Mouse (Mus musculus) spleen, postnatal 36 days (tissue): ENCODE results near the gene Insc.
"Not testable (repeated sequence)": the region's sequence is repeated elsewhere in the genome, so short reads cannot be mapped to it uniquely, and the experiment has no call there.

ENCODE experiments used
- DNase-seq, 2 experiments: peaks; one replicate each; pipeline ENCODE4 v3.0.0; 2022; ENCODE audit warnings: low spot score in 2 of 2, mixed read lengths in 1 of 2

The Insc gene

GRCm38 (mm10) chr7:114743022-114743780 is at the start of gene Insc:
Insc (plus strand) TSS chr7:114743694.
- no peak for DNase-seq

DNA sequence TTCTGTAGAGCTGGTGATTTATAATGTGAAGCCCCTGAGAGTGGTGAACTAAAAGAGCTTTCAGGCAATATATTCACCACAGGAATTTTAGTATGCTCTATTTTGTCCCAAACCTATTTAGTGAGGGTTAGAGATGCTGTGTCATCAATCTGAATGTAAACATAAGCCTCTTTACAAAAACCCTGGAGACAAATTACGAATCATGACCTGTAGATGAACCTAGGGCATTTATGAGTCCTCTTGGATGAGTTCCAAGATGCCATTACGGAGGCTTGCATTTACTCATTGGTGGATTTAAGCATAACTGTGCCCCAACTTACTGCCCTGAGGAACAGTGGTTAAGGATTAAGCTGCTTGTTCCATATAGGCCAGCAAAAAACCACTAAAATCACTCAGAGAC is 42.6 kb upstream of the Insc start:
- no peak for DNase-seq

- no peak for DNase-seq
Measured at GRCm38 (mm10) chr7:114706716-114707115, 36.8 kb upstream of the Insc start.

DNA sequence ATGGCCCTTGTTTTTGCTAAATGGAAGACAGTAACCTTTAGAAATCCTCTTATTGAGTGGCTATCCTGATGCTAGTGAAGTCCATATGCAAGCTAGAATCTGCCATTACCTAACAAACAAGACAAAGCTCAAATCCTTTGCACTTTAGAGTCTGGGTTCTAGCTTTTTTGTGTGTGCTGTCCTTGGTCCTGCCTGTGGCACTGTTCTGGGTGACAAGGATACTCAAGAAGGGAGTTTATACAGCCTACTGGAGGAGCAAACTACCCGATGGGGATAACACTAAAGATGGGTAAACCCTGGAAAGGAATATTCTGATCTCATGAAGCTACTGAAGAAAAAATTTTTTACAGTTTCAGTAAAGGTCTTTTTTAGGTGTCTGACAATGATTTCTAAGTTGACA is 36.1 kb upstream of the Insc start:
- no peak for DNase-seq

- DNase-seq, result no peak
Measured at GRCm38 (mm10) chr7:114710419-114710818, 33.1 kb upstream of the Insc start.

DNA sequence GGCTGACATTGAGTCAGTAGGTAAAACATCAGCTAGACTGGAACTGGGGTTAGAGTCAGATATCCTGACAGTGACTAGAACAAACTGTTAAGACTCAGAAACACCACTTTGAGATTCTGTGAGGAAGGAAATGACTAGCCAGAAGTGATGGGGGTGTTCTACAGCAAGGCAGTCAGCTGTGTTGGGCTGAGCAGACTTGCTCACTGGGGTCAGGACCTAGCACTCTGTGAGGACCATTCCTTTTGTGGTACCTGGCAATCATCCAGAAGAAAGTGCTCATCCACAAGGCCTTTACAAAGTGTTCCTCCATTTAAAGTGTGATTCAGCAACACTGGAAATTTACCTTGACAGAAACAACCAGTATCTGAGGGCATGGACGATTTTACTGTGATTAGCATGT is 31.0 kb upstream of the Insc start:
- no peak for DNase-seq

DNA sequence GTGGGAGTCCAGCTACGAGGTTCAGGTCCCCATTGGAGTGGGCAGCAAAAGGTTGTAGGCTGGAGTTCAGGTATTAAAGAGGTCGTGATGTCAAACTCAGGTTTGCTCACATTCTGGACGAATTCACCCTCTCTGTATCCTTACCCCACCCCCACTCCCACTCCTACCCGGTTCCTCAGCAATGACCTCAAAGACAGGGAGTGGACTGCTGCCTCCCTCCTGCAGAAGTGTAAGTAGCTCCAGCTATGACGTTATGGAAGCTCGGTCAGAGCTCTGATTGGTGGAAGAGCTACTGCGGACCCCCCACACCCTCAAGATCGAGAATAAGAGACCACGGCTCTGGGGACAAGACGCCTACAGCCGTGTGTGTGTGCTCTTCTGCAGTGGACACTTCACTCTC is 25.2 kb upstream of the Insc start, which contains the start of gene Calcb:
TSS of gene Calcb (plus strand) at position 344 of the 400 bp plus-strand sequence.
- DNase-seq, result no peak

GRCm38 (mm10) chr7:114719381-114720131 is 23.9 kb upstream of the Insc start:
- no peak for DNase-seq

DNA sequence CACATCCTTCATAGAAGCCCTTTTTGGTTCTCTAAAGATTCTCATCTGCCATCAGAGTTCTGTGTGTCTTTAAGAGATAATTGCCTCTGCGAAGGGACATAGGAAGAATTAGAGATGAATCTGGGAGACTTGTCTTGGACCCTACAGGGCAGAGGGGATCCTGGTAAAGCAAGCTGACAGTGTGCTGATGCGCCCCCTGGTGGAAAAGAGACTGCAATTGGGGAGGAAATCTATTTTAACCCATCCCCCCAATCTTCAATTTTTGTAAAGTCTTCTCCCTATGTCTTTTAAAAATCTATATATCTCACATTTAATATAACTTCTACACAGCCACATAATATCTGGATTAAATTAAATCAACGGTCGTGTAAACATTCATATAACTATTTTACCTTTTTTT is 13.8 kb upstream of the Insc start:
- not testable (repeated sequence) for DNase-seq

DNA sequence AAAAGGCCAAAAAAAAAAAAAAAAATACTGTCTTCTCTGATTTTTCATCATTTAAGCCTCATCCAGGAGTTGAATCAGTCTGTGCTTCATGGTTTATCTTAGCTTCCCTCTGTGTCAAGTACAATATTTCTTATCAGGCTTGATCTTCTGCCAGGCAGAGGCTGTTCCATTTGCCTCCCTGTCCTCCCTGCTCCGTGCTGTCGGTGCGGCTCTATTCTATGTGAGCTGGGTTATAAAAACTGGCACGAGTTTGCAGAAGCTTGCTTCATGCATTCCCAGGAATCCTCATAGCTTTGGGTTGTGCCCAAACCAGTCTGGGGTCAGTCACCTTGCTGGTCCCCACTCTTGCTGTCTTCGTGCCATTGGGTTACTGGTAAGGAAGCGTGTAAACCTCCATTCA is 12.3 kb upstream of the Insc start:
- DNase-seq, result no peak

GRCm38 (mm10) chr7:114731700-114732099 is 11.8 kb upstream of the Insc start:
- DNase-seq, result not testable (repeated sequence)

DNA sequence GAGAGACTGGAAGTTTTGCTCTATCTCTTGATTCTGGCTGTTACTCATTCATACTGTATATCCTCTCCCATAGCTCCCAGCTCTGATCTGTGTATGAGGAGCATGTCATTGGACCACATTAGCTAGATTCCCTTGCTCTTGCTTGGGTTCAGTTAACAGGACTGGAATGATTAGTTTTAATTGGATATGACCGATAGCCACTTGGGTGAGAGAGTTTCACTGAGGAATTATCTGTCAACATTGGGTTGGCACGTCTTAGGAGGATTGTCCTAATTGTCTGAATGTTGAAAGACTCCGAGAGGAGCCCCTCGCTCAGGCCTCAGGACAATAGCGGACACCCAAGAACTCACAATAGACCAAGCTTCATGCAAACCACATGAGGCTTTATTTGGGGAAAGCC is 7.2 kb upstream of the Insc start:
- no peak for DNase-seq

DNA sequence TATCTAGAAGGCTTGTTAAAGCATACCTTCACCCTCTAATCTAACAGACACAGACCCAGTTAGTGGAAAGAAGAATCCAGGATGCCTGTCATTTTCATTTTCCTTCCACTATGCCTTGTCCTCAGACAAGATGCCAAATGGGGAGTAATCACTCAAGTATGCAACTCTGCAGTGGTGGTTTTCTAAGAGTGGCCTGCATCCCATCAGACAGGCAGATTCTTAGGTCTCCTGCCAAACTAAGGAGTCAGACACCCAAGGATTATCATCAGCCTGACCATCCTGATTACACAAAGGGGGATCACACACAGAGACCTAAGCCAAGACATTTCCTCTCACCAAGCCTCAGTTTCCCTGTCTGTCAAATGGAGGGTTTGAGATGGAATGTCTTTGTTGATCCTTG is 5.3 kb upstream of the Insc start:
- no peak for DNase-seq

DNA sequence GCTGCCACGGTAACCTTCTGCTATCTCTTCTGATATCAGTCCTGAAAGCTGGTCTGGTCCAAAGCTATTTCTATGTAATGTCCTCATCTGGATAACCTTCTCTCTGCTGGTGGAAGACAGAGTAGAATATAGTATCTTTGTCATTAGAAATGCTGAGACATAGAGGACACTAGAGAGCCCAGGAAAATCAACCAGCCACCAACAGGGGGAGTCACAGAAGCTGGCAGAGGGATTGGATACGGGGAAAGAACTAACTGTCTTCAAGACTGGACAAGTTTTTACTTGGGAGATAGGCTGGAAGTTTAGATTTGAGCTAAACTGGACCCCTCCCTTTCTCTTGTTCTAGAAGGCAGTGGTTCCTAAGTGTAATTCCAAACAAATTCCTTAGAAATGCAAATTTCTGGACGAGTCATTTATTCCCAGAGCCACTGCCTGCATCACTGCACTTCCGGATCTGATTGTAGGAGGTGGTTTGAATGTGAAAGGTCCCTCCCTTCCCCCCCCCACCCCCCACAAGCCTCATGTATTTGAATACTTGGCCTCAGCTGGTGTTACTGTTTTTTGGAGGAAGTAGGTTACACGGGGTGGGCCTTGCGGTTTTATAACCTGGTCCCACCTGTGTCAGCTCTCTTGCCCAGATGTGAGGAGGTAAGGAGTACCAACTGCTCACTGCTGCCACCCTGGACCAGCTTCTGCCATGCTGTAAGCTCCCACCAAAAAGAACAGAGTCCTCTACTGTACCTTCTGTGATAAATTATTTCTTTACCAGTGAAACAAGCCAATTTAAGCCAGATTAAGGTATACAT is 2.9 kb upstream of the Insc start:
- peak; percentile 34 to 50 for DNase-seq

- DNase-seq, result no peak
Measured at GRCm38 (mm10) chr7:114744639-114745245, 1.2 kb downstream of the Insc start.

- DNase-seq, result no peak
Measured at GRCm38 (mm10) chr7:114745481-114746271, 2.2 kb downstream of the Insc start.

GRCm38 (mm10) chr7:114747596-114747995 is 4.1 kb downstream of the Insc start:
- DNase-seq, result no peak

DNA sequence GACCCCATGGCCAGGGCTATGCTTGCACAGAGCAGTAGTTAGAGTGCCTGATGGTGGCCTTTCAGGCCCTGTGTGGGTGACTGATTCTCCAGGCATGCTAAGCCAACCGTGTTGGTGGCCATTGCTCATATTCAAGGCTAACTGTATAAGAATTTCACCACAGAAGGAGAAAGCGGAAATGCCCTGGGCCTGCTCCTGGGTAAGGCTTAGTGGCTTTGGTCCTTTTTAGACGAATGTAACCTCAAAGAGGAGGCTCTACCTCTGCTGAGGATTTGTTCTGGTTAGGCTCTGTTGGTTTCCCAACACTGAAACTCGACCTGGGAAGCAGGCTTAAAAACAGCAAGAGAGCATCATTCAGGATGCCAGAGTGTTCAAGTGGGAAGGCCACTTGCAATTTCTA is 4.7 kb downstream of the Insc start:
- no peak for DNase-seq

GRCm38 (mm10) chr7:114753471-114753870 is 10.0 kb downstream of the Insc start:
- DNase-seq, result no peak

- DNase-seq, result no peak
Measured at GRCm38 (mm10) chr7:114754196-114754595, 10.7 kb downstream of the Insc start.

DNA sequence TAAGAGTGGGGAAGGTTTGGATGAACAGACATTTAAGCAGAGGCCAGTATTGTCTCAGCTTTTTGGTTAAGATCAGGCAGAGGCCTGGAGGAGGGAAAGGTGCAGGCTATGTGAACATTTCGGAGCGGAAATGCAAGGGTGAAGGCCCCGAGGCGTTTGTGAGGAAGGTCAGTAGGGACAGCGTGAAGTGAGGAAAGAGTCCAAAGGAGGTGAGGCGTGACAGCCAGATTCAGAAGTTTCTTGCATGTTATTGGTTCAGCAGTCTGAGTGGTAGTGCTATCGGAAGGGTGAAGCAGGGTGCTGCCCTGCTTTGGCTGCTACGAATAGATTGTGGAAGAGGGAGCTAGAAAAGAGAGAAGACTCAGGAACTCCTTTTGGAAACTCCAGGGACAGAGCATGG is 11.1 kb downstream of the Insc start:
- no peak for DNase-seq
